Mouse (Mus musculus): Measurements from ENCODE around the gene Slpi. TPM values are rescaled to one million over a fixed set of nuclear protein-coding genes. Genes with fewer than 3 reads are reported as not detected.

Gene Slpi
- polyA plus RNA-seq, 1 experiment, result 11.4 TPM

DNA sequence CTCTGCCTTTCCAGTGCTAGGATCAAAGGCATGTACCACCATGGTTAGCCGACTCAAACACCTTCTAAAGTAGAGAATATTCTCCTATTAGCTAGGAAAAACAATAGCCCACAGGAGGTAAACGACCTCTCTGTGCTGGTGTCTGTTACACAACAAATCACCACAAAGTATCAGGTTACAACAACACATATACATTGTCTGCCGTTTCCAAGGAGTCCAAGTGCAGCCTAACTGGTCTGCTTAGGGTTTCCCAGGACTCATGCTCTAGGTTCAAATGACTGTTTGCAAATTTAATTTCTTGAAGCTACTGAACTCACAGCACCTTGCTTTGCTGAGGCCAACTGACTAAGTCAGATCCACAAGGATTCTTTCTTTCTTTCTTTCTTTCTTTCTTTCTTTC, 30.6 kb upstream of the Slpi start:
- no peaks in the 10 kb centered on the region for H3K27me3 ChIP-seq (ENCODE audit: control insufficient read depth, insufficient read depth, insufficient read length)
- peaks cover 21% of the 10 kb centered on the region for H3K36me3 ChIP-seq (ENCODE audit: control insufficient read depth, insufficient read depth)
- no peaks in the 10 kb centered on the region for H3K79me2 ChIP-seq (ENCODE audit: control insufficient read depth, insufficient read depth)
- no peaks in the 10 kb centered on the region for H3K79me3 ChIP-seq (ENCODE audit: low read depth)
- H3ac ChIP-seq (ENCODE audit: control insufficient read depth, insufficient read length, low read depth), result no peak overlapping the region
- TF ChIP-seq CEBPB (IDR thresholded peaks at IDR 0.05; ENCODE audit: low read depth) (peak; percentile 58), FOSL1 (IDR thresholded peaks at IDR 0.05; ENCODE audit: insufficient read depth, low read length, poor library complexity, severe bottlenecking) (no peak)
- H3K4me3 ChIP-seq (ENCODE audit: insufficient read depth, poor library complexity, severe bottlenecking), result no peak overlapping the region

DNA sequence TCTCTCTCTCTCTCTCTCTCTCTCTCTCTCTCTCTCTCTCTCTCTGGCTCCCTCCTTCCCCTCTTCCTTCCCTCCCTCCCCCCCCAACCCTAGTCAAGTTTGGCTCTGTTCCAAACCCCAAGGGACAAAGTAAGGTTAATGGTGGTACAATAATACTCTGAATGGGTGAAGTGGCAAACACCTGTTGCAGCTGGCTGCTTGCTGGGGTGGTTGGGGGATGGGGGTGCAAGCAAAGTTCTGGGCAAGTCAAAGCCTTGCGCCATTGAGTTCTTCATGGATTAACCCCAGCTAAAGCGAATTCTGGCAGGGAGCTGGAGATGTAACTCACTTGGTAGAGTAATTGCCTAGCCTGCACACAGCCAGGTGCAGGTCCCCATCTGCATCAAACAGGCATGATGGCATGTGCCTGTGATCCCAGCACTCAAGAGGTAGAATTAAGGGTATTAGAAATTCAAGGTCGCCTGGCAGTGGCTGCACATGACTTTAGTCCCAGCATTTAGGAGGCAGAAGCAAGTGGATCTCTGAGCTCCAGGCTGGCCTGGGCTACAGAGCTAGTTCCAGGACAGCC, 29.5 kb upstream of the Slpi start:
- H3K4me3 ChIP-seq (ENCODE audit: insufficient read depth, poor library complexity, severe bottlenecking), result no peak overlapping the region
- H3K27me3 ChIP-seq (ENCODE audit: control insufficient read depth, insufficient read depth, insufficient read length), result no peaks in the 10 kb centered on the region
- H3ac ChIP-seq (ENCODE audit: control insufficient read depth, insufficient read length, low read depth), result no peak overlapping the region
- no peaks in the 10 kb centered on the region for H3K79me2 ChIP-seq (ENCODE audit: control insufficient read depth, insufficient read depth)
- TF ChIP-seq MYOD1 (IDR thresholded peaks at IDR 0.05; ENCODE audit: control insufficient read depth, insufficient read length, low read depth) (peak; percentile 37), MYOG (IDR thresholded peaks at IDR 0.05; ENCODE audit: control insufficient read depth, extremely low read depth, insufficient read length) (no peak)
- peaks cover 10% of the 10 kb centered on the region for H3K36me3 ChIP-seq (ENCODE audit: control insufficient read depth, insufficient read depth)
- H3K79me3 ChIP-seq (ENCODE audit: low read depth), result no peaks in the 10 kb centered on the region

DNA sequence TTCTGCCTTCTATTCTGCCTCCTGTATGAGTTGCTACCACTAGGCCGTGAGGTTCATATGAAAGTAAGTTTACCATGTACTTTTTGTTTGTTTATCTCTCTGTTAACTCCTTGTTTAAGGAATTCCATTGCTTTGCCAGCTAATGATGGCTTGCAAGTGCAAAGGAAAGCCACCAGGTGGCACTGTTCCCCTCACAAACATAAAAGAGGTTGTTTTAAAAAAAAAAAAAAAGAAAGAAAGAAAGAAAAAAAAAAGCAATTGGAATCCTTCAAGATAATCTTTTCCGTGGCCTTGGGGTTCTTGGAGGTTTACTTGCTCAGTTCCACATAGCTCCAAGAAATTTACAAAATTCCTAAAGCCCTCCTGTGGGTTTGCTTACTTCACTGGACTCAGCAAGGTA, 28.3 kb upstream of the Slpi start:
- H3K79me2 ChIP-seq (ENCODE audit: control insufficient read depth, insufficient read depth), result no peaks in the 10 kb centered on the region
- TF ChIP-seq MYOG (IDR thresholded peaks at IDR 0.05; ENCODE audit: control insufficient read depth, extremely low read depth, insufficient read length) (no peak), MAX (IDR thresholded peaks at IDR 0.05) (no peak), FOSL1 (IDR thresholded peaks at IDR 0.05; ENCODE audit: insufficient read depth, low read length, poor library complexity, severe bottlenecking) (no peak), MYOD1 (IDR thresholded peaks at IDR 0.05; ENCODE audit: control insufficient read depth, insufficient read length, low read depth) (no peak), USF1 (IDR thresholded peaks at IDR 0.05; ENCODE audit: low read depth) (no peak), CTCF (IDR thresholded peaks at IDR 0.05; ENCODE audit: control insufficient read depth, insufficient read depth, insufficient read length) (no peak), CEBPB (IDR thresholded peaks at IDR 0.05; ENCODE audit: low read depth) (no peak)
- no peaks in the 10 kb centered on the region for H3K79me3 ChIP-seq (ENCODE audit: low read depth)
- no peaks in the 10 kb centered on the region for H3K27me3 ChIP-seq (ENCODE audit: control insufficient read depth, insufficient read depth, insufficient read length)
- H3K36me3 ChIP-seq (ENCODE audit: control insufficient read depth, insufficient read depth), result no peaks in the 10 kb centered on the region
- H3K4me3 ChIP-seq (ENCODE audit: insufficient read depth, poor library complexity, severe bottlenecking), result no peak overlapping the region
- no peak overlapping the region for H3ac ChIP-seq (ENCODE audit: control insufficient read depth, insufficient read length, low read depth)

DNA sequence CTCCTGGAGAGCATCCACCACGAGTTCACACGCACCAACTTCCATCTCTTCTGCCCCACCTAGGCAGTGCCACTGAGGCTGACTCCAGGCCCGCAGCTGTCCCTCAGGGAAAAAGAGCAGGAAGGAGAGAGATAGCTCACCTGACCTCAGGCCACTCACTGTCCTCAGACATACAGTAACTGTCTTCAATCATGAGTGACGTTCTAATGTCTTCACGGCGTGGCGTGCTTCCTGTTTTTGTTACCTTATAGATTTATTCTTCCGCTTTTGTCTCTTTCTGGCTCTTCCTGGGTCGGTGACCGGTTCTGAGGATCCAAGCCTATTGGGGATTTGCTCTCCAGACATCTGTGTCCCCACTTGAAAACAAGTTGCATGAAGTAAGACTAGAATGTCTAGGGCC, 25.7 kb upstream of the Slpi start:
- H3K27me3 ChIP-seq (ENCODE audit: control insufficient read depth, insufficient read depth, insufficient read length), result peaks cover 5% of the 10 kb centered on the region

DNA sequence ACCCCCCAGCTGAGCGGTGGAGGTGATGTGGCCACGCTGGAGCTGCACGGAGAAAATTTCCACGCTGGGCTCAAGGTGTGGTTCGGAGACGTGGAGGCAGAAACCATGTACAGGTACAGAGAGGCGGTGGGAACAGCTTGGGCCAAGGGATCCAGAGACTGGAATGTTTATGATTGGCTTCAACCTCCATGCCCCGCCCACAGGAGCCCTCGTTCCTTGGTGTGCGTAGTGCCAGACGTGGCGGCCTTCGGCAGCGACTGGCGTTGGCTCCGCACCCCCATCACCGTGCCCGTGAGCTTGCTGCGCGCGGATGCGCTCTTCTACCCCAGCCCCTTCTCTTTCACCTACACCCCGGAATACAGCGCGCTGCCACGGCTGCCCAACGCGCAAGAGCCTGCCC, 25.3 kb upstream of the Slpi start:
- H3K36me3 ChIP-seq (ENCODE audit: control insufficient read depth, insufficient read depth), result no peaks in the 10 kb centered on the region
- no peak overlapping the region for H3K4me3 ChIP-seq (ENCODE audit: insufficient read depth, poor library complexity, severe bottlenecking)
- TF ChIP-seq MYOD1 (IDR thresholded peaks at IDR 0.05; ENCODE audit: control insufficient read depth, insufficient read length, low read depth) (no peak), FOSL1 (IDR thresholded peaks at IDR 0.05; ENCODE audit: insufficient read depth, low read length, poor library complexity, severe bottlenecking) (no peak), CTCF (IDR thresholded peaks at IDR 0.05; ENCODE audit: control insufficient read depth, insufficient read depth, insufficient read length) (no peak), MYOG (IDR thresholded peaks at IDR 0.05; ENCODE audit: control insufficient read depth, extremely low read depth, insufficient read length) (no peak), USF1 (IDR thresholded peaks at IDR 0.05; ENCODE audit: low read depth) (no peak), MAX (IDR thresholded peaks at IDR 0.05) (no peak), CEBPB (IDR thresholded peaks at IDR 0.05; ENCODE audit: low read depth) (no peak)
- no peak overlapping the region for H3ac ChIP-seq (ENCODE audit: control insufficient read depth, insufficient read length, low read depth)
- no peaks in the 10 kb centered on the region for H3K79me3 ChIP-seq (ENCODE audit: low read depth)
- no peaks in the 10 kb centered on the region for H3K79me2 ChIP-seq (ENCODE audit: control insufficient read depth, insufficient read depth)
- peaks cover 5% of the 10 kb centered on the region for H3K27me3 ChIP-seq (ENCODE audit: control insufficient read depth, insufficient read depth, insufficient read length)

More for the DNA sequence above, 25.7 kb upstream of the Slpi start:
- no peaks in the 10 kb centered on the region for H3K36me3 ChIP-seq (ENCODE audit: control insufficient read depth, insufficient read depth)
- H3K79me3 ChIP-seq (ENCODE audit: low read depth), result no peaks in the 10 kb centered on the region
- H3ac ChIP-seq (ENCODE audit: control insufficient read depth, insufficient read length, low read depth), result no peak overlapping the region
- no peak overlapping the region for H3K4me3 ChIP-seq (ENCODE audit: insufficient read depth, poor library complexity, severe bottlenecking)
- TF ChIP-seq MYOD1 (IDR thresholded peaks at IDR 0.05; ENCODE audit: control insufficient read depth, insufficient read length, low read depth) (no peak), CEBPB (IDR thresholded peaks at IDR 0.05; ENCODE audit: low read depth) (no peak), FOSL1 (IDR thresholded peaks at IDR 0.05; ENCODE audit: insufficient read depth, low read length, poor library complexity, severe bottlenecking) (no peak), MAX (IDR thresholded peaks at IDR 0.05) (no peak), CTCF (IDR thresholded peaks at IDR 0.05; ENCODE audit: control insufficient read depth, insufficient read depth, insufficient read length) (no peak), USF1 (IDR thresholded peaks at IDR 0.05; ENCODE audit: low read depth) (no peak), MYOG (IDR thresholded peaks at IDR 0.05; ENCODE audit: control insufficient read depth, extremely low read depth, insufficient read length) (no peak)
- no peaks in the 10 kb centered on the region for H3K79me2 ChIP-seq (ENCODE audit: control insufficient read depth, insufficient read depth)

DNA sequence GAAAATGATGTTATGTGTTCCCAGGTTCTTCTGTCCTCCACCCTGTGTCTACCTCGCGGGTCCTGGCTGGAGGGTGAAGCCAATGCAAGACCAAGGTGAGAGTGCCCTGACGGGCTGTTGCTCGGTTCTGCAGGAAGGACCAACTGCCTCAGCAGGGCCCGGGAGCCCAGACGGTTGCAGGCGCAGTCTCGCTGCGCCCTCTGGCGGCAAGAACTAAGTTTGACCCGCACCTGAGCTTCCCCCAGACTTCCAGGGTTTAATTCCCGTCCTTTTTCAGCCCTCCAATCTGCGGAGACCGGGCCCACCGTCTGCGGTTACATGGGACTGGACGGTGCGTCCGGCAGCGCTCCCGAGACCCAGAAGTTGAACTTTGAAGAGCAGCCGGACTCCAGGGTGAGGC, 18.8 kb upstream of the Slpi start:
- TF ChIP-seq FOSL1 (IDR thresholded peaks at IDR 0.05; ENCODE audit: insufficient read depth, low read length, poor library complexity, severe bottlenecking) (no peak), MYOG (IDR thresholded peaks at IDR 0.05; ENCODE audit: control insufficient read depth, extremely low read depth, insufficient read length) (no peak), MAX (IDR thresholded peaks at IDR 0.05) (no peak), CTCF (IDR thresholded peaks at IDR 0.05; ENCODE audit: control insufficient read depth, insufficient read depth, insufficient read length) (peak; percentile 91)
- H3K27me3 ChIP-seq (ENCODE audit: control insufficient read depth, insufficient read depth, insufficient read length), result peaks cover 39% of the 10 kb centered on the region

More for the DNA sequence above, 18.8 kb upstream of the Slpi start:
- no peaks in the 10 kb centered on the region for H3K79me3 ChIP-seq (ENCODE audit: low read depth)
- H3K36me3 ChIP-seq (ENCODE audit: control insufficient read depth, insufficient read depth), result no peaks in the 10 kb centered on the region
- H3K4me3 ChIP-seq (ENCODE audit: insufficient read depth, poor library complexity, severe bottlenecking), result no peak overlapping the region
- no peaks in the 10 kb centered on the region for H3K79me2 ChIP-seq (ENCODE audit: control insufficient read depth, insufficient read depth)
- no peak overlapping the region for H3ac ChIP-seq (ENCODE audit: control insufficient read depth, insufficient read length, low read depth)
